Mouse (Mus musculus) heart, embryonic 13.5 days (tissue): ENCODE data around the gene Myo10. TPM values are rescaled to one million over a fixed set of nuclear protein-coding genes. Genes with fewer than 3 reads are reported as not detected.

Experiments
- ATAC-seq: fragments of 200-750 bp; cut with Nextera tagmentation; 2 replicates; pipeline ENCODE4 v1.8.0; 2017; ENCODE audit warnings: moderate TSS enrichment; ENCODE audit not compliant: insufficient number of reproducible peaks, low FRiP score, low TSS enrichment; ENCODE audit errors: extremely low read depth
- H3K27ac ChIP-seq: fragments of 300-500 bp; sonication (generic); replicated peaks from 2 replicates; pipeline ENCODE4 v1.5.1; 2015; ENCODE audit warnings: moderate library complexity, mild to moderate bottlenecking, inconsistent platforms
- H3K27me3 ChIP-seq: fragments of 300-500 bp; sonication (generic); replicated peaks from 2 replicates; pipeline ENCODE4 v1.6.1; 2015; ENCODE audit warnings: mild to moderate bottlenecking, inconsistent platforms
- H3K36me3 ChIP-seq: fragments of 300-500 bp; sonication (generic); 2 replicates; pipeline ENCODE4 v1.6.1; 2015; ENCODE audit warnings: mild to moderate bottlenecking, inconsistent platforms
- H3K4me1 ChIP-seq: fragments of 300-500 bp; sonication (generic); 2 replicates; pipeline ENCODE4 v1.6.1; 2015; ENCODE audit warnings: inconsistent platforms
- H3K4me2 ChIP-seq: fragments of 300-500 bp; sonication (generic); 2 replicates; pipeline ENCODE4 v1.6.1; 2015; ENCODE audit warnings: inconsistent platforms, mild to moderate bottlenecking, moderate library complexity
- H3K4me3 ChIP-seq: fragments of 300-500 bp; sonication (generic); 2 replicates; pipeline ENCODE4 v1.5.1; 2015; ENCODE audit warnings: moderate library complexity, mild to moderate bottlenecking, inconsistent platforms
- H3K9ac ChIP-seq: fragments of 300-500 bp; sonication (generic); 2 replicates; pipeline ENCODE4 v1.6.1; 2015; ENCODE audit warnings: inconsistent platforms, mild to moderate bottlenecking, moderate library complexity
- H3K9me3 ChIP-seq: fragments of 300-500 bp; sonication (generic); 2 replicates; pipeline ENCODE4 v1.6.1; 2016; ENCODE audit warnings: inconsistent platforms
- WGBS: fragments of 180-500 bp; shearing (Covaris S2); methylation state at CpG from one replicate; pipeline ENCODE4 v1.1.7; 2015; ENCODE audit warnings: mixed read lengths; 5-methylcytosine and 5-hydroxymethylcytosine counted together
- polyA plus RNA-seq: library from polyadenylated mRNA; unstranded; fragments of >200 nt; fragmentation: Nextera tagmentation; extraction: Ambion mirVana; gene quantifications from 2 replicates; pipeline ENCODE4 v1.2.1, GENCODE M21; 2015

Gene Myo10
- polyA plus RNA-seq, 1 experiment from 2014 or later, result 11.0 TPM

- no peak overlapping the region for H3K4me3 ChIP-seq
- H3K27ac ChIP-seq, result no peak overlapping the region
- H3K27me3 ChIP-seq, result no peaks in the 10 kb centered on the region
- H3K4me2 ChIP-seq, result no peak overlapping the region
- no peak for ATAC-seq
- peaks cover 68% of the 10 kb centered on the region for H3K36me3 ChIP-seq
- H3K9me3 ChIP-seq, result no peaks in the 10 kb centered on the region
- WGBS, result 66% methylated on average over 8 of the region's 8 CpGs
- no peak overlapping the region for H3K9ac ChIP-seq
- H3K4me1 ChIP-seq, result no peaks in the 10 kb centered on the region
Observed at GRCm38 (mm10) chr15:25791660-25792353, 169.5 kb downstream of the Myo10 start.

- Histone ChIP-seq H3K4me2 (no peak overlapping the region), H3K27ac (no peak overlapping the region), H3K4me1 (no peaks in the 10 kb centered on the region), H3K4me3 (no peak overlapping the region), H3K9ac (no peak overlapping the region), H3K36me3 (peaks cover 62% of the 10 kb centered on the region), H3K27me3 (no peaks in the 10 kb centered on the region), H3K9me3 (no peaks in the 10 kb centered on the region)
- 81% methylated on average over 8 of the region's 8 CpGs for WGBS
- no peak for ATAC-seq
Observed at GRCm38 (mm10) chr15:25794123-25794522, 171.8 kb downstream of the Myo10 start.

- no peak for ATAC-seq
- no peaks in the 10 kb centered on the region for H3K9me3 ChIP-seq
- H3K4me1 ChIP-seq, result no peaks in the 10 kb centered on the region
- no peak overlapping the region for H3K4me2 ChIP-seq
- 87% methylated on average over 9 of the region's 9 CpGs for WGBS
- H3K27me3 ChIP-seq, result no peaks in the 10 kb centered on the region
- H3K9ac ChIP-seq, result no peak overlapping the region
- H3K36me3 ChIP-seq, result peaks cover 70% of the 10 kb centered on the region
- no peak overlapping the region for H3K4me3 ChIP-seq
- H3K27ac ChIP-seq, result no peak overlapping the region
Observed at GRCm38 (mm10) chr15:25795496-25795895, 173.2 kb downstream of the Myo10 start.

GRCm38 (mm10) chr15:25796353-25796752, 174.0 kb downstream of the Myo10 start:
- Histone ChIP-seq H3K9me3 (no peaks in the 10 kb centered on the region), H3K36me3 (peaks cover 75% of the 10 kb centered on the region), H3K27me3 (no peaks in the 10 kb centered on the region), H3K9ac (no peak overlapping the region), H3K27ac (no peak overlapping the region), H3K4me2 (no peak overlapping the region), H3K4me3 (no peak overlapping the region), H3K4me1 (no peaks in the 10 kb centered on the region)
- ATAC-seq, result no peak
- WGBS, result 59% methylated on average over 3 of the region's 3 CpGs

- Histone ChIP-seq H3K27ac (no peak overlapping the region), H3K9ac (no peak overlapping the region), H3K4me2 (no peak overlapping the region), H3K27me3 (no peaks in the 10 kb centered on the region), H3K9me3 (no peaks in the 10 kb centered on the region), H3K4me3 (no peak overlapping the region), H3K36me3 (peaks cover 82% of the 10 kb centered on the region), H3K4me1 (no peaks in the 10 kb centered on the region)
- no peak for ATAC-seq
- WGBS, result 81% methylated on average over 8 of the region's 8 CpGs
Observed at GRCm38 (mm10) chr15:25797179-25797578, 174.9 kb downstream of the Myo10 start.

- H3K27ac ChIP-seq, result no peak overlapping the region
- WGBS, result 77% methylated on average over 1 of the region's 1 CpGs
- H3K4me1 ChIP-seq, result no peaks in the 10 kb centered on the region
- no peak overlapping the region for H3K4me2 ChIP-seq
- H3K4me3 ChIP-seq, result no peak overlapping the region
- H3K9ac ChIP-seq, result no peak overlapping the region
- no peak for ATAC-seq
- peaks cover 86% of the 10 kb centered on the region for H3K36me3 ChIP-seq
- H3K9me3 ChIP-seq, result no peaks in the 10 kb centered on the region
- no peaks in the 10 kb centered on the region for H3K27me3 ChIP-seq
Observed at GRCm38 (mm10) chr15:25797888-25798287, 175.6 kb downstream of the Myo10 start.

GRCm38 (mm10) chr15:25801726-25802125, 179.4 kb downstream of the Myo10 start:
- Histone ChIP-seq H3K36me3 (peaks cover 85% of the 10 kb centered on the region), H3K9me3 (no peaks in the 10 kb centered on the region), H3K27me3 (no peaks in the 10 kb centered on the region), H3K4me1 (no peaks in the 10 kb centered on the region), H3K27ac (no peak overlapping the region), H3K9ac (no peak overlapping the region), H3K4me3 (no peak overlapping the region), H3K4me2 (no peak overlapping the region)
- 83% methylated on average over 5 of the region's 5 CpGs for WGBS
- ATAC-seq, result no peak

- Histone ChIP-seq H3K4me2 (no peak overlapping the region), H3K36me3 (peaks cover 85% of the 10 kb centered on the region), H3K4me1 (no peaks in the 10 kb centered on the region), H3K9ac (no peak overlapping the region), H3K27ac (no peak overlapping the region), H3K9me3 (no peaks in the 10 kb centered on the region), H3K4me3 (no peak overlapping the region), H3K27me3 (no peaks in the 10 kb centered on the region)
- ATAC-seq, result no peak
- 84% methylated on average over 8 of the region's 8 CpGs for WGBS
Observed at GRCm38 (mm10) chr15:25802194-25802593, 179.9 kb downstream of the Myo10 start.

- no peak overlapping the region for H3K27ac ChIP-seq
- H3K4me1 ChIP-seq, result no peaks in the 10 kb centered on the region
- H3K27me3 ChIP-seq, result no peaks in the 10 kb centered on the region
- no peak for ATAC-seq
- no peak overlapping the region for H3K4me2 ChIP-seq
- H3K9me3 ChIP-seq, result no peaks in the 10 kb centered on the region
- H3K36me3 ChIP-seq, result peaks cover 90% of the 10 kb centered on the region
- H3K4me3 ChIP-seq, result no peak overlapping the region
- 87% methylated on average over 15 of the region's 15 CpGs for WGBS
- no peak overlapping the region for H3K9ac ChIP-seq
Observed at GRCm38 (mm10) chr15:25803111-25803510, 180.8 kb downstream of the Myo10 start.

GRCm38 (mm10) chr15:25805336-25806110, 183.2 kb downstream of the Myo10 start:
- Histone ChIP-seq H3K9ac (no peak overlapping the region), H3K27me3 (no peaks in the 10 kb centered on the region), H3K9me3 (no peaks in the 10 kb centered on the region), H3K4me2 (no peak overlapping the region), H3K36me3 (peaks cover 85% of the 10 kb centered on the region), H3K4me3 (no peak overlapping the region), H3K27ac (no peak overlapping the region), H3K4me1 (peaks cover 8% of the 10 kb centered on the region)
- ATAC-seq, result 0 out of 2 replicates have a peak, but pooled peaks have one; percentile 12
- 75% methylated on average over 21 of the region's 21 CpGs for WGBS

GRCm38 (mm10) chr15:25806363-25806762, 184.0 kb downstream of the Myo10 start:
- no peak overlapping the region for H3K27ac ChIP-seq
- H3K4me2 ChIP-seq, result no peak overlapping the region
- no peak overlapping the region for H3K9ac ChIP-seq
- H3K9me3 ChIP-seq, result no peaks in the 10 kb centered on the region
- peaks cover 8% of the 10 kb centered on the region for H3K4me1 ChIP-seq
- 85% methylated on average over 17 of the region's 17 CpGs for WGBS
- ATAC-seq, result no peak
- no peaks in the 10 kb centered on the region for H3K27me3 ChIP-seq
- no peak overlapping the region for H3K4me3 ChIP-seq
- peaks cover 85% of the 10 kb centered on the region for H3K36me3 ChIP-seq

- no peaks in the 10 kb centered on the region for H3K27me3 ChIP-seq
- no peak overlapping the region for H3K27ac ChIP-seq
- no peak overlapping the region for H3K9ac ChIP-seq
- H3K4me3 ChIP-seq, result no peak overlapping the region
- peaks cover 85% of the 10 kb centered on the region for H3K36me3 ChIP-seq
- WGBS, result 94% methylated on average over 9 of the region's 9 CpGs
- peaks cover 8% of the 10 kb centered on the region for H3K4me1 ChIP-seq
- H3K9me3 ChIP-seq, result no peaks in the 10 kb centered on the region
- ATAC-seq, result no peak
- H3K4me2 ChIP-seq, result no peak overlapping the region
Observed at GRCm38 (mm10) chr15:25806878-25807277, 184.6 kb downstream of the Myo10 start.
